Mouse (Mus musculus): Measurements from ENCODE around the gene Thap3.

DNA sequence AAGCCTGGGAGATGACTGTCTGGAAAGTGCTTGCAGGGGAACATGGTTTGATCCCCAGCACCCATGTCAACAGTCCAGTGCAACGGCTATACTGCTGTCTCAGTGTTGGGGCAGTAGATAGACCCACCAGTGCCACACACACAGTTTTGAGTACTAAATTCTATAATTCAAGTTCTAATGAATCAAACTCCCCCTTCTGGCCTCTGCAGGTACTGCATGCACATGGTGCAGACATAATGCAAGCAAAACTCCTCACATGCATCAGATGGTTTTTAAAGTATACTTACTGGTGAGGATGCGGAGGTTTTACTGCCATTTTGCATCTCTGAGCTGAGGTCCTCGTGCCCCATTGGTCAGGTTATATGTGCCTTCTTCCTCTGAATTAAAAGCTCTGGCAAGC is 13.4 kb downstream of the Thap3 start:
- TF ChIP-seq CTCF (IDR thresholded peaks at IDR 0.05; ENCODE audit: control insufficient read depth, insufficient read depth, insufficient replicate concordance, low read depth, low read length) (no peak), POLR2A (IDR thresholded peaks at IDR 0.05; ENCODE audit: control insufficient read depth, low read depth, low read length) (no peak)

All from testis, adult 2 months (tissue).